Mouse (Mus musculus) brain, embryonic 14.5 days (tissue): ENCODE measurements around the gene Slc30a10. TPM values are rescaled to one million over a fixed set of nuclear protein-coding genes. Genes with fewer than 3 reads are reported as not detected.

Source experiments
- DNase-seq: peaks from one replicate; pipeline ENCODE4 v3.0.0-alpha.2; 2011; ENCODE audit warnings: low read depth
- CTCF ChIP-seq: fragments of 200-500 bp; IDR thresholded peaks from 2 replicates; pipeline ENCODE4 v1.5.1; 2012; ENCODE audit warnings: inconsistent platforms, mild to moderate bottlenecking, moderate library complexity, borderline replicate concordance; ENCODE audit not compliant: insufficient read depth, insufficient read length; ENCODE audit errors: extremely low read depth
- POLR2A ChIP-seq: fragments of 200-500 bp; IDR thresholded peaks from 2 replicates; pipeline ENCODE4 v1.6.1; 2012; ENCODE audit warnings: mild to moderate bottlenecking, inconsistent platforms, borderline replicate concordance; ENCODE audit not compliant: poor library complexity, insufficient read depth, insufficient read length, severe bottlenecking; ENCODE audit errors: extremely low read depth
- polyA plus RNA-seq: library from polyadenylated mRNA; depleted of rRNA; stranded (reverse); fragments of >200 nt; gene quantifications from 2 replicates; pipeline ENCODE4 v1.2.3, GENCODE M21; 2012

Slc30a10 gene
- polyA plus RNA-seq, 1 experiment, result 13.3 TPM

- no peak for TF ChIP-seq POLR2A
- TF ChIP-seq CTCF, result no peak
- DNase-seq, result peak; percentile 96
Observed at GRCm38 (mm10) chr1:185441703-185442472, 12.8 kb upstream of the Slc30a10 start.

- TF ChIP-seq CTCF (no peak), POLR2A (no peak)
- no peak for DNase-seq
Observed at GRCm38 (mm10) chr1:185448936-185449335, 5.7 kb upstream of the Slc30a10 start.

DNA sequence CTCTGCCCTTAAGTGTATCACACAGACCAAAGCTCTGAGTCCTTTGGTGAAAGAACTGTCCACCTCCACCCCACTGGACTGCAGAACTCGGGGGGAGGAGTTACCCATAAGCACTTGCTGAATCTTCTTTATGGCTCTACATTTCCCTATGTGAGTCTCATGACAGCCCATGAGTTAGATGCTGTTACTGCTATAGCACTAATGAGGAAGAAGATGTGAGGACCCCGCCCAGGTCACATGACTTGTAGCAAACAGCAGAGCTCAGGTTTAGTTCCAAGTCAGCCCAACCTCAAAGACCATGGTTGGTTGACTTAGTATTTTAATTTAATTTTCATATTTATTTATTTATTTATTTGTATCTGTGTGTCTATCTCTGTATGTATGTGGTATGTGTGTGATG lies 4.9 kb upstream of the Slc30a10 start:
- no peak for DNase-seq
- TF ChIP-seq CTCF (no peak), POLR2A (no peak)

DNA sequence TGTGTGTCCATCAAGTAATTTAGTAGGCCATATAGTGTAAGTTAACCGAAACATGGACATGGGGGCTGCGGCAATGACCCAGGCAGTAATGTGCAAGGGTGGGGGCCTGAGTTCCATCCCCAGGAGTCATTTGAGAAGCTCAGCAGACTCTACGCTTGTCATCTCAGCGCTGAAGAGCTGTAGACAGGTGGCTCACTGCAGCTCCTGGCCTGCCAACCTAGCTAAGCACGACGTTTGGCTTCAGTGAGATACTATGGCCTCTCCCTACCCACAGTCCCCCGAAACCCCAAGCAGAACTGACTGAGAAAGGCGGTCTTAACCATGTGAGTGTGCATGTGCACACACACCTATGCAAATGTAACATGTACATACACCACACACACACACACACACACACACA lies 3.6 kb upstream of the Slc30a10 start:
- TF ChIP-seq CTCF (no peak), POLR2A (no peak)
- DNase-seq, result no peak

DNA sequence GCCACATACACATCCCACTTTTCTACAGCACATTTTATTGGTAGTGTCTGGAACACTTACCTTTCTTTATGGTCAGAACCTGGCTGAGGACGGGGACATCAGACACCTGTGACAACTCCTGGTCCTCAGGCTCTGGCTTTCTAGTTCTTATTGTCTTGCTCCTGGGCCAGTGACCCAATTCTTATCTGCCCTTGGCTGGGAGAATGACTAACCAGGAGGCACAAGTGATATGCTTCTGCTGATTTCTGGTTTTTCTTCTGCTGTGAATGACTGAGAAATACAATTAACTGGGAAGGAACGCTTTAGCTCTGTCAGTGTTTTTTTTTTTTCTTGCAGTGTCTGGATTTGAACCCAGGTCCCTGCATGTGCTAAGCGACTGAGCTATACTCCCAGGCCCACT lies 3.2 kb upstream of the Slc30a10 start:
- TF ChIP-seq CTCF (no peak), POLR2A (no peak)
- no peak for DNase-seq

DNA sequence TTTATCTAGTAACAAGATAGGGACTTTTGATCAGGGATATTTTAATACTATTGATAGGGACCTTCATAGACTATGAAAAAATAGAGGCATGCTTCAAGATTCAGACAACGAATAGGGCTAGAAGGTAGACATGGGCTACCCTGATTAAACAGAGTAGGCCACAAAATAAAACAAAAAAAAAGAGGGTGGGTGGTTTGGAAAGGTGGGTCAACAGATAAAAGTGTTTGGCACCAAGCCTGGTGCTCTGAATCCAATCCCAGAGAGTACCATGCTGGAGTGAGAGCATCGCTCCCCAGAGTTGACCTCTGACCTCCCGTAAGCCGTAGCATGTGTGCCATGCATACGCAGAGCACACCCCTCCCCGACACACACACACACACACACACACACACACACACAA lies 2.2 kb upstream of the Slc30a10 start:
- TF ChIP-seq POLR2A, result no peak
- TF ChIP-seq CTCF, result no peak

GRCm38 (mm10) chr1:185454144-185454543 lies 504 bp upstream of the Slc30a10 start:
- DNase-seq, result no peak
- TF ChIP-seq CTCF (no peak), POLR2A (no peak)

More for the DNA sequence above, 2.2 kb upstream of the Slc30a10 start:
- DNase-seq, result no peak

- TF ChIP-seq CTCF, result no peak
- TF ChIP-seq POLR2A, result no peak
- DNase-seq, result no peak
Observed at GRCm38 (mm10) chr1:185454955-185455701, 480 bp downstream of the Slc30a10 start.

GRCm38 (mm10) chr1:185456327-185456726 lies 1.7 kb downstream of the Slc30a10 start:
- DNase-seq, result no peak
- TF ChIP-seq CTCF, result no peak
- no peak for TF ChIP-seq POLR2A

- DNase-seq, result no peak
- TF ChIP-seq CTCF (no peak), POLR2A (no peak)
Observed at GRCm38 (mm10) chr1:185460096-185460495, 5.4 kb downstream of the Slc30a10 start.

DNA sequence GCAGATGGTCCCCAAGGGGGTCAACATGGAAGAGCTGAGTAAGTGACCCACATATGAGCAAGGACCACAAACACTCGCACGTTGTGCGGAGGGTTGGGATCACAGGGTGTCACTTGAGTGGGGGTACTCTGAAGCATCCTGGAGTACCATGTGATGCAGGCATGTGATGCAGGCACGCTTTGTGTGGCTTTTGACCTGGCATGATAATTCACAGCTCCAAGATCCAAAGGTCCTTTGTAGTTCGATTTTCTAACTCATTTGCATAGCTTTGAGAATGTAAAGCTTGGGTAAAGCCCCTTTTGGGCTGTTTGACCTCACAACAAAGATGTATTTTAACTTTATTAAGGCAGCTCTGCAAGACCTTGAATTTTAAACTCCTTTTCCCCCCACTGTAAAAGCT lies 8.2 kb downstream of the Slc30a10 start:
- no peak for TF ChIP-seq POLR2A
- TF ChIP-seq CTCF, result no peak
- DNase-seq, result no peak
